8 mouse cellular contexts compared by ENCODE assay signal in genomic region chr5:125389131-125389578, GRCm38 (mm10). TPM values are rescaled to one million over a fixed set of nuclear protein-coding genes. Genes with fewer than 3 reads are reported as not detected.
DNase-seq lines count a peak whose midpoint lies in the region; ATAC-seq lines count a peak whose summit lies in the region.

Gene Gm10382 (plus strand): TSS chr5:125389322.

- peaks cover 18% of the 10 kb centered on the region; the same call in 1 of the 2 replicates for H3K4me1 ChIP-seq in embryonic facial prominence, embryonic 12.5 days
- H3K4me1 ChIP-seq in limb, embryonic 15.5 days = peaks cover 27% of the 10 kb centered on the region
- peaks cover 45% of the 10 kb centered on the region for H3K4me1 ChIP-seq in midbrain, embryonic 16.5 days (ENCODE audit: control insufficient read depth, insufficient read depth, low read length)

- ATAC-seq in embryonic facial prominence, embryonic 12.5 days (ENCODE audit: insufficient number of reproducible peaks, insufficient read depth, low FRiP score, low TSS enrichment) = no peak; the same call in 1 of the 2 replicates
- ATAC-seq in limb, embryonic 15.5 days (ENCODE audit: insufficient number of reproducible peaks, low FRiP score, low TSS enrichment, low read depth) = 0 out of 2 replicates have a peak, but pooled peaks have one; percentile 2
- ATAC-seq in midbrain, embryonic 16.5 days = peak; percentile 15

- peaks cover 18% of the 10 kb centered on the region for H3K36me3 ChIP-seq in embryonic facial prominence, embryonic 12.5 days
- H3K36me3 ChIP-seq in limb, embryonic 15.5 days = peaks cover 22% of the 10 kb centered on the region
- H3K36me3 ChIP-seq in midbrain, embryonic 16.5 days (ENCODE audit: control insufficient read depth, insufficient read depth, low read length) = peaks cover 14% of the 10 kb centered on the region

- WGBS in embryonic facial prominence, embryonic 12.5 days = under 1% methylated on average over 39 of the region's 41 CpGs
- WGBS in limb, embryonic 15.5 days = under 1% methylated on average over 41 of the region's 41 CpGs
- WGBS in midbrain, embryonic 16.5 days = 0% methylated on average over 37 of the region's 41 CpGs

- H3K27ac ChIP-seq in embryonic facial prominence, embryonic 12.5 days = peak within 1 kb of the TSS; percentile 92
- H3K27ac ChIP-seq in limb, embryonic 15.5 days = peak within 1 kb of the TSS; percentile 93
- peak within 1 kb of the TSS; percentile 99 for H3K27ac ChIP-seq in midbrain, embryonic 16.5 days (ENCODE audit: low read length)

- DNase-seq in 3T3-L1 (ENCODE audit: low read depth, low spot score) = peak; percentile 93
- peak; percentile 86 for DNase-seq in adrenal gland, postnatal 25 days
- DNase-seq in heart, adult 8-10 months (ENCODE audit: low spot score) = peak; percentile 86
- peak; percentile 81 to 87 for DNase-seq in kidney, adult 8-10 months
- DNase-seq in spleen, postnatal 14 days (ENCODE audit: low spot score in 2 of 2) = peak; percentile 74 to 86

- H3K27me3 ChIP-seq in embryonic facial prominence, embryonic 12.5 days = no peaks in the 10 kb centered on the region
- no peaks in the 10 kb centered on the region for H3K27me3 ChIP-seq in limb, embryonic 15.5 days
- H3K27me3 ChIP-seq in midbrain, embryonic 16.5 days (ENCODE audit: control insufficient read depth, insufficient read depth, low read depth, low read length) = no peaks in the 10 kb centered on the region

- peak within 1 kb of the TSS; percentile 95 for H3K4me2 ChIP-seq in embryonic facial prominence, embryonic 12.5 days (replicated peaks)
- H3K4me2 ChIP-seq in limb, embryonic 15.5 days = peak within 1 kb of the TSS; percentile 87
- peak within 1 kb of the TSS; percentile 88 for H3K4me2 ChIP-seq in midbrain, embryonic 16.5 days (ENCODE audit: low read length)

- peak within 1 kb of the TSS; percentile 99 for H3K9ac ChIP-seq in embryonic facial prominence, embryonic 12.5 days
- H3K9ac ChIP-seq in limb, embryonic 15.5 days = peak within 1 kb of the TSS; percentile 97
- peak within 1 kb of the TSS; percentile 100 for H3K9ac ChIP-seq in midbrain, embryonic 16.5 days (ENCODE audit: low read depth, low read length)

- H3K4me3 ChIP-seq in embryonic facial prominence, embryonic 12.5 days = peak within 1 kb of the TSS; percentile 99
- peak within 1 kb of the TSS; percentile 78 for H3K4me3 ChIP-seq in limb, embryonic 15.5 days
- peak within 1 kb of the TSS; percentile 100 for H3K4me3 ChIP-seq in midbrain, embryonic 16.5 days (ENCODE audit: low read depth, low read length)

- H3K9me3 ChIP-seq in embryonic facial prominence, embryonic 12.5 days = no peaks in the 10 kb centered on the region
- H3K9me3 ChIP-seq in limb, embryonic 15.5 days = no peaks in the 10 kb centered on the region
- H3K9me3 ChIP-seq in midbrain, embryonic 16.5 days (replicated peaks; ENCODE audit: control insufficient read depth, low read length, poor library complexity, severe bottlenecking) = no peaks in the 10 kb centered on the region

RNA-seq across cellular contexts. Expression of gene Gm10382, which starts in this region (rescaled TPM):
- not detected in 2 replicates for total RNA-seq in adrenal gland, postnatal 25 days (2021)
- polyA plus RNA-seq in embryonic facial prominence, embryonic 12.5 days (2016; fragmentation: Nextera tagmentation; extraction: Ambion mirVana) = 0.31 TPM in 2 replicates
- not detected for total RNA-seq in heart, adult 8-10 months (2022)
- 0.14 and 0.32 TPM in 2 replicates for polyA plus RNA-seq in limb, embryonic 15.5 days (2015; fragmentation: Nextera tagmentation; extraction: Ambion mirVana)
- 0.30 and 0.51 TPM in 2 replicates for polyA plus RNA-seq in midbrain, embryonic 16.5 days (2015; fragmentation: Nextera tagmentation; extraction: Ambion mirVana)

Comparison
In these comparisons a context has a peak if more than half of its experiments do, and no peak if none do; other contexts are left out.
1. Peak in DNase-seq in adrenal gland, postnatal 25 days; RNA of the gene not detected or under 1 TPM.
2. Peak in DNase-seq in heart, adult 8-10 months; RNA of the gene not detected or under 1 TPM.
3. Peak in ATAC-seq, H3K4me3 ChIP-seq, H3K27ac ChIP-seq, H3K9ac ChIP-seq and H3K4me2 ChIP-seq in limb, embryonic 15.5 days; RNA of the gene not detected or under 1 TPM.
4. Peak in ATAC-seq, H3K4me3 ChIP-seq, H3K27ac ChIP-seq, H3K9ac ChIP-seq and H3K4me2 ChIP-seq in midbrain, embryonic 16.5 days; RNA of the gene not detected or under 1 TPM.